Mouse (Mus musculus): ENCODE results near the gene Trappc1.

DNA sequence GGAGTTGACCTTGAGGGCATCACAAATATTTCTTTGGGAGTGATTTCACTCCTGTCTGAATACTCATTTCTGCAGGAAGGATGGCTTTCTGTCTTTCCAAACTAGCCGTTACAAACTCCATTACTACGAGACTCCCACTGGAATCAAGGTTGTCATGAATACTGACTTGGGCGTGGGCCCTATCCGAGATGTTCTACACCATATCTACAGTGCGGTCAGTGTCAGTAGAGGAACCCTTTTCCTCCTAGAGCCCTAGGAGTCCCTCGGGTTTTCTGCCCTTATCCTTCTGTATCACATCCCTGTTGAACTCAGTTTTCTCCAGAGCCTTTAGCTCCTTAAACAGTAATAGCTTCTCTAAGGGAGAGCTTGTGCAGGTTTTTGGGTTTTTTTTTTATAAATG, 969 bp downstream of the Trappc1 start:
- TF ChIP-seq CTCF (IDR thresholded peaks at IDR 0.05; ENCODE audit: low read depth, low read length): no peak
- TF ChIP-seq POLR2A (IDR thresholded peaks at IDR 0.05; ENCODE audit: borderline replicate concordance, low read depth, low read length): no peak

All from bone marrow macrophage, adult 2 months (primary cell).